Mouse (Mus musculus): ENCODE measurements around the gene Nup93. TPM values are rescaled to one million over a fixed set of nuclear protein-coding genes. Genes with fewer than 3 reads are reported as not detected.

The Nup93 gene
- total and polyA plus RNA-seq, 2 experiments from 2014 or later, result 36.7 to 43.7 TPM

DNA sequence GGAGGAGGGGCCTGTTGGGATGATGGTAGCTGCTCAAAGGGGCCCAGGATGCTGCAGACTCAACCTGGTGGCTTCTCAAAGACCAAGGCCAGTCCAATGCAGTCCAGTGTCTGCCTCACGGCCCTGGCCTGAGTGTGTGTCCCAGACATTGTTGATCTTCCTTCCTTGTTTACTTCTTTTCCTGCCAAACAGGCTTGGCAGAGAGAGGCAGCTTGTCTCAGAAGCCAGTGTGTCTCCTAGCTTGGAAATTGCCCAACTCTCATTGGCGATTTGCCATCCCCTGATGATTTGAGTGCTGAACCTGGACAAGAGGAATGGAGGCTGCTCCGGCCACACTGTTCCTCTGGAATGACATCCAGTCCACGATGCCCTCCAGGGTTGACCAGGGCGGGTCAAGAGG is 144.2 kb downstream of the Nup93 start:
- no peak overlapping the region for H3K4me2 ChIP-seq (ENCODE audit: low read depth)
- H3K27ac ChIP-seq (ENCODE audit: low read depth, low read length), result no peak overlapping the region
- H3K9ac ChIP-seq, result no peak overlapping the region
- TF ChIP-seq CTCF (IDR thresholded peaks at IDR 0.05; ENCODE audit: low read depth), result no peak
- ATAC-seq (0 out of 2 replicates have a peak, but pooled peaks have one; percentile 32), DNase-seq (peak; percentile 55)
- 57% methylated on average over 5 of the region's 5 CpGs for WGBS
- H3K36me3 ChIP-seq (ENCODE audit: insufficient read depth), result no peaks in the 10 kb centered on the region
- H3K9me3 ChIP-seq (ENCODE audit: low read length), result no peaks in the 10 kb centered on the region
- H3K4me1 ChIP-seq (ENCODE audit: insufficient read depth), result no peaks in the 10 kb centered on the region
- no peak overlapping the region for H3K4me3 ChIP-seq (ENCODE audit: low read depth, low read length)
- no peaks in the 10 kb centered on the region for H3K27me3 ChIP-seq (ENCODE audit: insufficient read depth, low read length)

DNA sequence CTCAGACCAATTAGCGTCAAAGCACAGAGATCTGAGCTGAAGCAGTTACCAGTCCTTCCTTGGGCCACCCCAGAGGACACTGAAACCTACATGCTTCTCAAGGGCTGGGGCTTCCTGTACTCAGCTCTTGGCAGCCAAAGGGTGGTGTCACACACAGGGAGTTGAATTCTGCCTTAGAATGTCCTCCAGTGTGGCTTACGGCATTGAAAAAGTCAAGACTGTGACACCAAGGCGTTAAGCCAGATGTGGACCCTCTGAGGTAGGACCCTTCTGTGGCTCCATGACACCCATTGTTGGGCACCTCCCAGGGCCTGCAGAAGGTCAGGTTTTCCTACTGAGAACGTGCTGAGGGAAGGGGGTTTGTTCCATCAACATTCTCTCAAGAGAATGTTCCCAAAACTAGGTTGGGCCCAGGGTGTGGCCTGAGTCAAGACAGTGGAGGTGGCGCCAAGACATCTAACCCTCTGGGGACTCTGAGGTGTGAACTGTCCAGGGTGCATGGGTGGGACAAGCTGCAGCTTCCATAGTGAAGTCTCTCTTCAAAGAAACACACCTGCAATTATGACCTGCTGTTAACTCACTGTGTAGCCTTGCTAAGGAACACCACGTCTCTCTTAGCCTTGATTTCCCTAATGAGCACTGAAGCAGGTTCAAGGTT is 147.5 kb downstream of the Nup93 start:
- DNase-seq, result no peak
- no peaks in the 10 kb centered on the region for H3K4me1 ChIP-seq (ENCODE audit: insufficient read depth)
- no peak for TF ChIP-seq CTCF (IDR thresholded peaks at IDR 0.05; ENCODE audit: low read depth)
- no peaks in the 10 kb centered on the region for H3K27me3 ChIP-seq (ENCODE audit: insufficient read depth, low read length)
- no peaks in the 10 kb centered on the region for H3K36me3 ChIP-seq (ENCODE audit: insufficient read depth)
- 86% methylated on average over 6 of the region's 6 CpGs for WGBS
- no peak for ATAC-seq
- no peak overlapping the region for H3K27ac ChIP-seq (ENCODE audit: low read depth, low read length)
- no peaks in the 10 kb centered on the region for H3K9me3 ChIP-seq (ENCODE audit: low read length)
- H3K9ac ChIP-seq, result no peak overlapping the region
- H3K4me2 ChIP-seq (ENCODE audit: low read depth), result no peak overlapping the region
- no peak overlapping the region for H3K4me3 ChIP-seq (ENCODE audit: low read depth, low read length)

DNA sequence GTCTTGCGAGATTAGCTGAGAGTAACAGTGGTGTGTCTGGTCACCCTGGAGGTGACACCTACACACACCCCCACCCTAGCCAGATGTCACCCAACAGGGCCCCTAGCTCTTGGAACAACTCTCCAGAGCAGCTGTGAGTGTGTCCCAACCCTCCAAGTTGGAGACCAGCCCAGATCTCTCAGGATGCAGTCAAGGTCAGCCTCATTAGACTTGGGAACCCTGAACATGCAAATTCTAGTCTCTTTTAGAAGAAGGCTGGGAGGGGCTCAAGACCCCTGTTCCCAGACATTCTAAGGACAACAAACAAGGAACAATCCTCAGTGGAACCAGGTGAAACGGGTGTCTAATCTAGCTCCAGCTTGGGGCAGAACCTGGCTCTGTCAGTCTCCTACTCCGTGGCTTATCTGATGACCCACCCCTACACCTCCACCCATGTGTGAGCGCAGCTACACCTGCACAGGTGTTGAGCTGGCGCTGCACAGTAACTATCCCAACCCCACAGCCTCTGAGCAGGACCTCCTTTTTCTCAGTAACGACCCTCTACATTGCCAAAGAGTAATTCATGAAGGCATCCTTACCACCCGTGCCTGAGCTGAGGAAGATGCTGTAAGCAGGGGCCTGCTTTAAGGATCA is 148.4 kb downstream of the Nup93 start:
- no peak overlapping the region for H3K27ac ChIP-seq (ENCODE audit: low read depth, low read length)
- no peaks in the 10 kb centered on the region for H3K27me3 ChIP-seq (ENCODE audit: insufficient read depth, low read length)
- no peaks in the 10 kb centered on the region for H3K36me3 ChIP-seq (ENCODE audit: insufficient read depth)
- no peak overlapping the region for H3K4me3 ChIP-seq (ENCODE audit: low read depth, low read length)
- DNase-seq, result no peak
- 79% methylated on average over 7 of the region's 7 CpGs for WGBS
- H3K9ac ChIP-seq, result no peak overlapping the region
- H3K4me1 ChIP-seq (ENCODE audit: insufficient read depth), result no peaks in the 10 kb centered on the region
- H3K9me3 ChIP-seq (ENCODE audit: low read length), result no peaks in the 10 kb centered on the region
- no peak for ATAC-seq
- no peak overlapping the region for H3K4me2 ChIP-seq (ENCODE audit: low read depth)
- no peak for TF ChIP-seq CTCF (IDR thresholded peaks at IDR 0.05; ENCODE audit: low read depth)

DNA sequence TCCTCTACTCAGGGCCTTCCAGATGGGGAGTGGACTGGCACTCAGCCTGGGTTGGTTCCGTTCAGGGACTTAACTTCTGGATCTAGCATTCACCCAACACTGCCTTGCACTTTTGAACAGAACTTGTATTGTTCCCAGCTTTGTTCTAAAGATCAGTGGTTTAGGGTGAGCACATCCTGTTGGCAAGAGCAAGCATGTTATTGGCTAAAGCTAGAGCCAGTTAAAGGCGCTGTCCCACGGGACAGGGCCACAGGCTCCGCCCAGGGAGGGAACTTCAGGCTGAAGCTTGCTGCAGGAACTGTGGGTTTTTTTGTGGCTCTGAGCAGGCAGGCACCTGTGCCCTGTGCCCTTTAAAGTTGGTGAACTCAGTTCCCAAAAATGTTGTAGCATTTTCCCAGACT is 148.9 kb downstream of the Nup93 start:
- ATAC-seq (peak; percentile 55; the same call in 1 of the 2 replicates), DNase-seq (no peak)
- H3K27me3 ChIP-seq (ENCODE audit: insufficient read depth, low read length), result no peaks in the 10 kb centered on the region
- no peak overlapping the region for H3K27ac ChIP-seq (ENCODE audit: low read depth, low read length)
- no peaks in the 10 kb centered on the region for H3K4me1 ChIP-seq (ENCODE audit: insufficient read depth)
- no peak for TF ChIP-seq CTCF (IDR thresholded peaks at IDR 0.05; ENCODE audit: low read depth)
- H3K36me3 ChIP-seq (ENCODE audit: insufficient read depth), result no peaks in the 10 kb centered on the region
- H3K4me3 ChIP-seq (ENCODE audit: low read depth, low read length), result no peak overlapping the region
- 43% methylated on average over 4 of the region's 4 CpGs for WGBS
- H3K4me2 ChIP-seq (ENCODE audit: low read depth), result no peak overlapping the region
- H3K9ac ChIP-seq, result no peak overlapping the region
- H3K9me3 ChIP-seq (ENCODE audit: low read length), result no peaks in the 10 kb centered on the region

DNA sequence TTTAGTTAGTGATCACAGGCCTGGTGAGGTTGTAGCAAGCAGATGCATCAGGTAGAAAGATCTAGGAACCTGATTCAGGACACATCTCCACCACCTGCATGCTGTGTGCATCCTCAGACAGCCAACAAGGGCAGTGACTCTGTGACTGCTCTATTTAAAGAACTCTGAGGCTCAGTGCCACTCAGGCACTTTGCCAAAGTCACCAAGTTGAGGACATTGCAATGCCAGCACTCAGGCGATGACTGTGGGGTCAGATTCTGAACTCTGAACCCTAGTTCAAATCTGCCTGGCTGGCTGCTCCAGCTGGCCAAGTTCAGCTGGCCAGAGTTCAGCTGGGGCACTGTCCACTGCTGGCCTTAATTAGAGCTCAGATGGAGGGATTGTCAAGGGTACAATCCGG is 149.5 kb downstream of the Nup93 start:
- H3K27ac ChIP-seq (ENCODE audit: low read depth, low read length), result no peak overlapping the region
- H3K36me3 ChIP-seq (ENCODE audit: insufficient read depth), result no peaks in the 10 kb centered on the region
- no peaks in the 10 kb centered on the region for H3K27me3 ChIP-seq (ENCODE audit: insufficient read depth, low read length)
- TF ChIP-seq CTCF (IDR thresholded peaks at IDR 0.05; ENCODE audit: low read depth), result no peak
- H3K9me3 ChIP-seq (ENCODE audit: low read length), result no peaks in the 10 kb centered on the region
- no peak overlapping the region for H3K4me2 ChIP-seq (ENCODE audit: low read depth)
- DNase-seq, result no peak
- no peak for ATAC-seq
- no peak overlapping the region for H3K4me3 ChIP-seq (ENCODE audit: low read depth, low read length)
- 83% methylated on average over 2 of the region's 2 CpGs for WGBS
- no peaks in the 10 kb centered on the region for H3K4me1 ChIP-seq (ENCODE audit: insufficient read depth)
- no peak overlapping the region for H3K9ac ChIP-seq

DNA sequence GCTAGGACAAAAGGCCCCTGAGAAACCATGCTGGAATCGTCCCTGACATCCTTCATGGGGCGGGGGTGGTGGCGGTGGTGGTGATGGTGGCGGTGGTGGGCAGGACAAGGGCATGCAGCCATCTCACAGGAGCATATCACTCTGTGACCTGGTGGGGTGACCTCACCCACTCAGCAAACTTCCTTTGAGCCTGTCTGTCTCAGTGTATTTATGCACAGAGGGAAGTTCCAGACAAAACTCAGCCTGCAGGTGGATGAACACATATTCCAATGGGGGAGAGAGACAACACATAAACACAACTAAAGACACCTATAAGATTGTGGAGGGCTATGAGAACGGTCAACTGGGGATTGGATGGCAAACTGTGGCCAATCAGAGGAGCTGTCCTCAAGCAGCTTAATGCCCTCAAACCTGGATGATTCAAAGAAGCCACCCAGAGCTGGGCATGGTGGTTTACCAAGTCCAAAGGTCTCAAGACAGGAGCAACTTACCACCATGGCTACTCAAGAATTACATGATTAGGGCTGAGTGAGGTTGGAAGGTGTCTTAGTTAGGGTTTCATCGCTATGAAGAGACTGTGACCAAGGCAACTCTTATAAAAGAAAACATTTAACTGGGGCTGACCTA is 150.4 kb downstream of the Nup93 start:
- ATAC-seq, result no peak
- no peak for DNase-seq
- H3K4me3 ChIP-seq (ENCODE audit: low read depth, low read length), result no peak overlapping the region
- H3K27me3 ChIP-seq (ENCODE audit: insufficient read depth, low read length), result no peaks in the 10 kb centered on the region
- H3K27ac ChIP-seq (ENCODE audit: low read depth, low read length), result no peak overlapping the region
- TF ChIP-seq CTCF (IDR thresholded peaks at IDR 0.05; ENCODE audit: low read depth), result no peak
- 91% methylated on average over 6 of the region's 6 CpGs for WGBS
- H3K4me2 ChIP-seq (ENCODE audit: low read depth), result no peak overlapping the region
- no peaks in the 10 kb centered on the region for H3K36me3 ChIP-seq (ENCODE audit: insufficient read depth)
- no peak overlapping the region for H3K9ac ChIP-seq
- no peaks in the 10 kb centered on the region for H3K4me1 ChIP-seq (ENCODE audit: insufficient read depth)
- H3K9me3 ChIP-seq (ENCODE audit: low read length), result no peaks in the 10 kb centered on the region

DNA sequence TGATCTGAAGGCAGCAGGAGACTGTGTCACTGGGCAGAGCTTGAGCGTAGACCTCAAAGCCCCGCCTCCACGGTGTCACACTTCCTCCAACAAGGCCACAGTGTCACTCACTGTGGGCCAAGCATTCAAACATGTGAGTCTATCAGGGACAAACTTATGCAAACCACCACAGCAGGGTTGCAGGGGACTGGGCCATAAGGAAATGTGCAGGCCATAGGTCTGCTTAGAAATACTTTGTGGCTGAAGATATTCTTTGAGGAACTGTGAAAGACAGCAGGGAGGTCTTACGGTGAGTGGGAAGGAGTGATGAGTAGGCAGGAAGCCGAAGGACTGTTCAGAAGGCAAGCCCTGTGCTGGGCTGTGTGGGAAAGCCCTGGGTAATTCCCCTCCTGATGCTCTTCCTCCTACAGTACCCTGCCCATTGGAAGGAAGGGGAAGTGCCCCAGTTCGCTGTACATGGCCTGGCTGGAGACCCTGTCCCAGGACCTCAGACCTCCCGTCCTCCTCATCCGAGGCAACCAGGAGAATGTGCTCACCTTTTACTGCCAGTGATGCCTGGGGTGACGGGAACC is 151.1 kb downstream of the Nup93 start:
- no peak for ATAC-seq
- no peak for TF ChIP-seq CTCF (IDR thresholded peaks at IDR 0.05; ENCODE audit: low read depth)
- Histone ChIP-seq H3K27ac (ENCODE audit: low read depth, low read length) (no peak overlapping the region), H3K27me3 (ENCODE audit: insufficient read depth, low read length) (no peaks in the 10 kb centered on the region), H3K9ac (no peak overlapping the region), H3K9me3 (ENCODE audit: low read length) (no peaks in the 10 kb centered on the region), H3K4me1 (ENCODE audit: insufficient read depth) (no peaks in the 10 kb centered on the region), H3K36me3 (ENCODE audit: insufficient read depth) (no peaks in the 10 kb centered on the region), H3K4me2 (ENCODE audit: low read depth) (no peak overlapping the region), H3K4me3 (ENCODE audit: low read depth, low read length) (no peak overlapping the region)
- WGBS, result 89% methylated on average over 9 of the region's 9 CpGs
- no peak for DNase-seq

MicroRNAs within 50 kb of the gene (microRNA counts, 519-probe panel; counts per million panel counts)
- 5,494 counts per million, percentile 73 among the panel's probes with 10 or more counts for microRNA mmu-miR-138

Small RNAs within 50 kb of the gene (microRNA-seq; reads per million reads assigned to microRNA genes)
- 427 to 762 reads per million in 2 experiments for gene Mir138-2

Other genes starting within 250 kb of the Nup93 start
- 163 and 217 TPM in 2 replicates for gene Amfr, start 201.7 kb upstream of the Nup93 start, total RNA-seq (2014; rRNA removed)
- 82.8 and 90.2 TPM in 2 replicates for gene Amfr, start 201.7 kb upstream of the Nup93 start, polyA plus RNA-seq (2015; fragmentation: Nextera tagmentation; extraction: Ambion mirVana)
- gene Nudt21, start 177.5 kb upstream of the Nup93 start, total RNA-seq (2014; rRNA removed), result 107 and 110 TPM in 2 replicates
- gene Nudt21, start 177.5 kb upstream of the Nup93 start, polyA plus RNA-seq (2015; fragmentation: Nextera tagmentation; extraction: Ambion mirVana), result 104 and 131 TPM in 2 replicates
- gene Ogfod1, start 177.4 kb upstream of the Nup93 start, total RNA-seq (2014; rRNA removed), result 15.4 and 17.9 TPM in 2 replicates
- 5.3 and 8.2 TPM in 2 replicates for gene Ogfod1, start 177.4 kb upstream of the Nup93 start, polyA plus RNA-seq (2015; fragmentation: Nextera tagmentation; extraction: Ambion mirVana)
- gene Bbs2, start 115.6 kb upstream of the Nup93 start, total RNA-seq (2014; rRNA removed), result 21.1 and 22.6 TPM in 2 replicates
- 8.9 and 14.9 TPM in 2 replicates for gene Bbs2, start 115.6 kb upstream of the Nup93 start, polyA plus RNA-seq (2015; fragmentation: Nextera tagmentation; extraction: Ambion mirVana)
- gene Mt4, start 77.4 kb upstream of the Nup93 start, total RNA-seq (2014; rRNA removed), result not detected in 2 replicates
- not detected in 2 replicates for gene Mt4, start 77.4 kb upstream of the Nup93 start, polyA plus RNA-seq (2015; fragmentation: Nextera tagmentation; extraction: Ambion mirVana)
- gene Mt3, start 62.0 kb upstream of the Nup93 start, total RNA-seq (2014; rRNA removed), result 151 and 445 TPM in 2 replicates
- 316 and 341 TPM in 2 replicates for gene Mt3, start 62.0 kb upstream of the Nup93 start, polyA plus RNA-seq (2015; fragmentation: Nextera tagmentation; extraction: Ambion mirVana)
- 36.4 and 88.1 TPM in 2 replicates for gene Mt2, start 41.9 kb upstream of the Nup93 start, total RNA-seq (2014; rRNA removed)
- 139 and 143 TPM in 2 replicates for gene Mt2, start 41.9 kb upstream of the Nup93 start, polyA plus RNA-seq (2015; fragmentation: Nextera tagmentation; extraction: Ambion mirVana)
- 205 and 418 TPM in 2 replicates for gene Mt1, start 35.5 kb upstream of the Nup93 start, total RNA-seq (2014; rRNA removed)
- gene Mt1, start 35.5 kb upstream of the Nup93 start, polyA plus RNA-seq (2015; fragmentation: Nextera tagmentation; extraction: Ambion mirVana), result 386 and 411 TPM in 2 replicates
- 0.29 TPM in 1 of 2 replicates, not detected in the other for gene Slc12a3, start 114.6 kb downstream of the Nup93 start, total RNA-seq (2014; rRNA removed)
- 0.08 and 0.12 TPM in 2 replicates for gene Slc12a3, start 114.6 kb downstream of the Nup93 start, polyA plus RNA-seq (2015; fragmentation: Nextera tagmentation; extraction: Ambion mirVana)
- gene Herpud1, start 171.9 kb downstream of the Nup93 start, total RNA-seq (2014; rRNA removed), result 68.2 and 79.7 TPM in 2 replicates
- 60.7 and 63.4 TPM in 2 replicates for gene Herpud1, start 171.9 kb downstream of the Nup93 start, polyA plus RNA-seq (2015; fragmentation: Nextera tagmentation; extraction: Ambion mirVana)
- gene Nlrc5, start 219.8 kb downstream of the Nup93 start, total RNA-seq (2014; rRNA removed), result 0.69 and 1.6 TPM in 2 replicates
- 0.28 and 0.36 TPM in 2 replicates for gene Nlrc5, start 219.8 kb downstream of the Nup93 start, polyA plus RNA-seq (2015; fragmentation: Nextera tagmentation; extraction: Ambion mirVana)

All from forebrain, postnatal 0 days (tissue).